Mouse (Mus musculus): ENCODE data around the gene Olfr1354.
"Not testable (repeated sequence)": the region's sequence is repeated elsewhere in the genome, so short reads cannot be mapped to it uniquely, and the experiment has no call there.

Olfr1354 gene

GRCm38 (mm10) chr10:78912871-78913270, at the start of gene Olfr1354:
Gene Olfr1354, plus strand, starts transcription at chr10:78913171.
- in situ Hi-C loops (cut with MboI, MseI): not testable (repeated sequence)

- in situ Hi-C loops (cut with MboI, MseI): no loop called here
Observed at GRCm38 (mm10) chr10:78875240-78875639, 37.7 kb upstream of the Olfr1354 start, which contains the start of gene Olfr1355. Gene Olfr1355, plus strand, starts transcription at chr10:78875540.

DNA sequence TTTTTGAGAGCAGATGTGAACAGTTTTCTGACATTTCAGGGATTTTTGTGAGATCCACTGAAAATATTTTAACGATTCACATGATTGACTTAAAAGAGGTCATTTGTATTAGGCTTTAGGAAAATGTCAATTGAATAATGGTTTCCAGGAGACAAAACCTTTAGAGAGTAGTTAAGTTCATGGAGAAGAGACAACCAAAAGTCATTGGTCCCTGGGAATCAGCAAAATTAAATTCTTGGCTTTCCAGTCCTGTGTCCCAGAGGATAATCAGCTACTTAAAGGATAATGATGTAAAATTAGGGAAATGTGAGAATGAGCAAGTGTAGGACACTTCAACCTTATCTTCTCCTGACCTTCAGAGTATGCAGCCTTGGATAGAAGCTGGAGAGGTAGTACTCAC, 37.4 kb downstream of the Olfr1354 start, which contains the start of gene Olfr8:
Gene Olfr8 (plus strand): TSS at position 301 of the 400 bp plus-strand sequence.
- in situ Hi-C loops (cut with MboI, MseI): not testable (repeated sequence)

DNA sequence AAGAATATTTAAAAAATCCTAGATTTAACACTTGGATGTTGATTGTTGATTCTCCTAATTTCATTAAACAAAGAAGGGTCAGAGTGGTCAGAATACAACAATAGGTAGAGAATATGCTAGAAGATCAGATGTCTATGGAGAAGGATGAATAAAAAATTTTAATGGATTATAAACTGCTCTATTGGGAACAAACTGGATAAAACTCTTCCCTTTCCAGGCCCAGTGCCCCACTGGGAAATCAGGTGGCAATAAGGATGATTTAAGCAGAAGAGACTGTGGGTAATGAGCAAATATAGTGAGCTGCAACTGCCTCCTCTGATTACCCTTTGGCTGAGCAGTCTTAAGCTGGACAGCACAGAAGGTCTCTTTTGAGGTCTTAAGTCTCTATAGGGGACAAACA, 50.0 kb downstream of the Olfr1354 start, which contains the start of gene Olfr1353:
Gene Olfr1353 (plus strand): TSS at position 301 of the 400 bp plus-strand sequence.
- in situ Hi-C loops (cut with MboI, MseI): not testable (repeated sequence)

All from T-helper 2 cell (primary cell).